Mouse (Mus musculus) A20 (cell line): ENCODE measurements at regions not wholly inside any gene's neighbourhood (a gene's known extent, or its start where the extent isn't known, plus 50 kb on each side); places are given as distances from the start of the nearest gene placed in this dataset.
"Not testable (repeated sequence)": the region's sequence is repeated elsewhere in the genome, so short reads cannot be mapped to it uniquely, and the experiment has no call there.

ENCODE experiments used
- DNase-seq: peaks from one replicate; pipeline ENCODE4 v3.0.0-alpha.2; 2011; ENCODE audit warnings: low read depth, low spot score

GRCm38 (mm10) chr7:137648621-137649020, 211.2 kb downstream of the Glrx3 start:
- no peak for DNase-seq

- no peak for DNase-seq
These were observed 212.2 kb downstream of the Glrx3 start for GRCm38 (mm10) chr7:137649650-137650049.

- DNase-seq, result peak; percentile 84
These were observed 216.4 kb downstream of the Glrx3 start for GRCm38 (mm10) chr7:137653837-137654236.

- no peak for DNase-seq
These were observed 229.8 kb downstream of the Glrx3 start for GRCm38 (mm10) chr7:137667165-137667564.

- DNase-seq, result no peak
These were observed 233.7 kb downstream of the Glrx3 start for GRCm38 (mm10) chr7:137671156-137671555.

- DNase-seq, result no peak
These were observed 237.2 kb downstream of the Glrx3 start for GRCm38 (mm10) chr7:137674596-137674995.

GRCm38 (mm10) chr7:137675381-137675780, 238.0 kb downstream of the Glrx3 start:
- DNase-seq, result no peak

- no peak for DNase-seq
These were observed 247.4 kb downstream of the Glrx3 start for GRCm38 (mm10) chr7:137684826-137685225.

GRCm38 (mm10) chr7:137685320-137685719, 247.9 kb downstream of the Glrx3 start:
- peak; percentile 5 for DNase-seq

- DNase-seq, result no peak
These were observed 259.4 kb downstream of the Glrx3 start for GRCm38 (mm10) chr7:137696831-137697230.

- DNase-seq, result not testable (repeated sequence)
These were observed 261.1 kb downstream of the Glrx3 start for GRCm38 (mm10) chr7:137698501-137698900.

GRCm38 (mm10) chr7:137712862-137713261, 275.4 kb downstream of the Glrx3 start:
- no peak for DNase-seq

GRCm38 (mm10) chr7:137713856-137714255, 276.4 kb downstream of the Glrx3 start:
- no peak for DNase-seq

GRCm38 (mm10) chr7:137714318-137714962, 277.0 kb downstream of the Glrx3 start:
- no peak for DNase-seq

GRCm38 (mm10) chr7:137715126-137715900, 277.9 kb downstream of the Glrx3 start:
- DNase-seq, result no peak

- DNase-seq, result no peak
These were observed 286.1 kb downstream of the Glrx3 start for GRCm38 (mm10) chr7:137723361-137724040.

GRCm38 (mm10) chr7:137726031-137726430, 288.6 kb downstream of the Glrx3 start:
- no peak for DNase-seq

GRCm38 (mm10) chr7:137735873-137736527, 298.6 kb downstream of the Glrx3 start:
- no peak for DNase-seq

- DNase-seq, result no peak
These were observed 304.3 kb downstream of the Glrx3 start for GRCm38 (mm10) chr7:137741702-137742101.

- DNase-seq, result no peak
These were observed 304.9 kb downstream of the Glrx3 start for GRCm38 (mm10) chr7:137742297-137742751.

- DNase-seq, result no peak
These were observed 308.2 kb downstream of the Glrx3 start for GRCm38 (mm10) chr7:137745575-137745974.

GRCm38 (mm10) chr7:137745991-137746390, 308.6 kb downstream of the Glrx3 start:
- DNase-seq, result no peak
